Mouse (Mus musculus) fibroblast of lung, adult 2 months (primary cell): ENCODE results near the gene Ddo.

Source experiments
- DNase-seq: peaks from one replicate; pipeline ENCODE4 v3.0.0-alpha.2; 2011; ENCODE audit warnings: low read depth

Ddo gene

DNA sequence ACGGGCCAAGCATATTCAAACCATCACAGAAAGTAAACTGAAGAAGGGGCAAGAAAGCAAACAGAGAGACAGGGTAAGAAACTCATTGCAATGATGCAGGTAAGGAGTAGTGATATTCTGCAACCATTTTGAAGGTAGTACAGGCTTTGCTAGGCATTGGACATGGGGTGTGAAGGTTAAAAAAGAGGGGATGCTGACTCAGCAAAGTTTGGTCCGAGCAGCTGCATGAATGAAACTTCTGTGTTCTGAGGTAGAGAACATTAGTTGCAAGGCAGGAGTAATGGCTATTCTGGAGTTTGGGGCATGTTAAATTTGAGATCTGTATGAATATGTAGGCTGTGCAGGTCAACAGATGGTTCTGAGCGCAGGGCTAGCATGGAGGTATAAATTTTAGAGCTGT, 35.5 kb downstream of the Ddo start:
- no peak for DNase-seq

DNA sequence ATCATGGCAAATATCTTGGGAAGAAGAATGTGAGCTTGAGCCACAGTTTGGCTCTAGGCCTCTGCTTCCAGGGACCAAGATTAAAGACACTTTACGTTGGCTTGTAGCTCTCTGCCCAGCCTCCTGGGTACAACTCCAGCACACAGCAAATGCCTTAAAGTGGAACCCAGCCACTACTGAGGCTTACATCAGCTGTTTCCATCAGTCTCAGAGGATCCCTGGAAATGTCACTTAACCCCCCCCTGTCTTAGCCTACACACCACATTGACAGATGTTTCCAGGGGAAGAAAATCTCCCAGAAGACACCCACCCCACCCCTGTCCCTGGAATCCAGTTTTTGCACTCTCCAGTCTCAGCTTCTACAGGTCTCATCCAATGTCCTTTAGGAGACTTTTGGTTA, 37.1 kb downstream of the Ddo start:
- no peak for DNase-seq

- no peak for DNase-seq
These were observed 38.8 kb downstream of the Ddo start for GRCm38 (mm10) chr10:40668640-40669039.

DNA sequence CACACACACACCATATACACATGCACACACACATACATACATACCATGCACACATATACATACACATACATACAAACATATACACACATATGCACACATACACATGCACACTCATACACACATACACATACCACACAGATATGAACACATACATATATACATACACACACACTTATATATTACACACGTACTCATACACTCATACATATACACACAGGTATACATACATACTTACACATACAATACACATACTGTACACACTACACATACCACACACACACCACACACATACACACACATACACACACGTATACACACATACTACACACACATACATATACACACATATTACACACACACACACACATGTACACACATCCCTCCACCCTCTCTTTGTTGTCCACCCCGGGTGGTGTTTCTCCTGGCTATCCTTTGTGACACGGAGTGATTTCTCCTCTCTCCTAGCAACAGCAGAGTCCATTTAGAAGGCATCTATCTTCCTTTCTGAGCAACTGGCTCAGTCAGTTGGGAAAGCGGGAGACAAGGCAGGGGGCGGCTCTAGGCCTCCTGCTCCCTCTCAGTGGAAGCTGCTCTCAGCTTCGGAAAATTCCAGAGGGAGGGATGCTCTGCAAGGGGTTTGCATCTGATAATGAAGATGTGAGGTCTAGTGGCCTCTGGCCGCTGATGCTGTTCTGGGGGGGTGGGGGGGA, 42.9 kb downstream of the Ddo start:
- no peak for DNase-seq

DNA sequence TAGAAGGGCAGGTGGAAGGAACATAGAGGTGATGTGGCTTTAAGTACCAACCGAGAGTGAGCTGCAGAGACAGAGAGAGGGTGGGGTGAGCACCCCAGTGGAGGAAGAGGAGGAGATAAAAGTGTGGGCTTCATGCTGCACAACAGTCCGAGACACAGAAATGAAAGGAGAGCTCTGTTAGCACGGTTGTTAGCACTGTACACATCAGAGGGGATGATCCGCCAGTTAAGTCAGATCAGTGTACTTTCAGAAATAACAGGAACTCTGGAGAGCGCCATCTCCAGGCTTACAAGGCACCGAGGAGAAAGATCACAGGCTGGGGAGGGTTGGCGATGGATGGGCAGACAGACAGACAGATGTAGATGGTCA, 43.5 kb downstream of the Ddo start:
- no peak for DNase-seq

GRCm38 (mm10) chr10:40674151-40674550, 44.3 kb downstream of the Ddo start:
- DNase-seq = no peak

DNA sequence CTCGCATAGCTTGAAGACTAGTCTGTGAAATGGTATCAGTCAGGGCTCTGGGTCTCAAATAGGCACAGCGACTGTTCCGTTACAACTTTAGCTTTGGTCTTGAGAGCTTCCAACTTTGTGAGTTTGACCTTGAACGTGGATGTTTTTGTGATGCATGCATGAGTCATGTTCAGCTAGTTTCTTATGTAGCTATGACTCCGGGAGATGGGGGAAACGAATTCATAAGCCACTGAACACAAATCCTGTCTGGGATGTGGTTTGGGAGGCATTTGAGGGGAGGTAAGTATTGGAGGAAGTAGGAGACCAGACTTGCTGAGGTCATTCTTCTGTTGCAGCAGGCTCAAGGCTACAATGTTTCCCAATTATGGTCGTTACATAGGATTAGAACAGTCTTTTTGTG, 46.1 kb downstream of the Ddo start:
- peak; percentile 22 for DNase-seq

- DNase-seq = no peak
These were observed 48.7 kb downstream of the Ddo start for GRCm38 (mm10) chr10:40678477-40678876.

DNA sequence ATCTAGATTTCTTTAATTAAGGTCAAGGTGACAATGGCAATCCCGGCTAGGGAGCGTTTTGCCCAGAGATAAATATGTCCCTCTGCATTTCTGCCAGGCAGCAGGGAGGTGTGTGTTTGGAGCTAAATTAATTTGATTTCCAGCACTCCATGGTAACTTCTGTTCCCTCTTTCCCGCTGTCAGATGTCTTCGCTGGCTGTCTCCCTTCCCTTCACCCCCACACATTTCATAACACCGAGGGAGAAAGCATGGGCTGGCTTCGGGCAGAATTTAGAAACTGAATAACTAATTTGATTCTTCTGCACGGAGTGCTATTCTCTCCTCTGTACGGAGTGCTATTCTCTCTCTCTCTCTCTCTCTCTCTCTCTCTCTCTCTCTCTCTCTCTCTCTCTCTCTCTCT, 52.7 kb downstream of the Ddo start:
- no peak for DNase-seq

GRCm38 (mm10) chr10:40683092-40683867, 53.5 kb downstream of the Ddo start, which contains the start of gene Mettl24:
TSS of gene Mettl24 (plus strand) at chr10:40683282.
- peak; percentile 51 for DNase-seq

DNA sequence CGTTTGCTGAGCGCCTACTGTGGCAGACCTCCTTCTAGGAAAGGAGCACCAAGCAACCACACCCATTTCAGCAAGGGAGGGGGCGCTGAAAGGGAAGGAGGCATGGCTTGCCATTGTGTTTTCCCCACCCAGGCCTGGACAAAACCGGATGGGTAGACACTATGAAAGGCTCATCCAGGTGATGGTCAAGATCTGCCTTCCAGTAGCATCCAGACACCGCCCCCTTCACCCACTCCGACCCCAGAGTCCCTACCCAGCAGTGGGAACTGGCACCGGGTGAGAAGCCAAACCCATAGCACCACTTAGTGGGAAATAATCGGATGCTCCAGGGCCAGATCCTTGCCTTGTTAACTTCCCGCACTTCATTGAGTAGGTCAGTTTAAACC, 54.0 kb downstream of the Ddo start:
- no peak for DNase-seq

DNA sequence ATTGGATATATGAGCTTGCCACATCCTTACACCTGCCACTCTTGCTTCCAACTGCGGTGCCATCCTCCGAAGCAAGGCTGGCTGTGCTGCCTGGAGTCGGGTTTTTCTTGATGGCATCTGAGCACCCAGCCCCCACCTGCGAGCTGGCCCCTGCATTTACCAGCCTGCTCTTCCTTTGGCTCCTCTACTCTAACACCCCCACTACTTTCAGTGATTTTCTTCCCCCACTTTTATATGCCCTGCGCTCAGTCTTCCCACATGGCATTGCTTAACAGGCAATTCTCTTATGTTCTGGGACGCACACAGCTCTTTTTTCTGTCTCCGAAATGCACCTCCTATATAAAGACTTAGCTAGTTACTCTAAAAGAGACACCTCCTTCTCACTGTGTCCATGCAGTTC, 54.5 kb downstream of the Ddo start:
- no peak for DNase-seq

DNA sequence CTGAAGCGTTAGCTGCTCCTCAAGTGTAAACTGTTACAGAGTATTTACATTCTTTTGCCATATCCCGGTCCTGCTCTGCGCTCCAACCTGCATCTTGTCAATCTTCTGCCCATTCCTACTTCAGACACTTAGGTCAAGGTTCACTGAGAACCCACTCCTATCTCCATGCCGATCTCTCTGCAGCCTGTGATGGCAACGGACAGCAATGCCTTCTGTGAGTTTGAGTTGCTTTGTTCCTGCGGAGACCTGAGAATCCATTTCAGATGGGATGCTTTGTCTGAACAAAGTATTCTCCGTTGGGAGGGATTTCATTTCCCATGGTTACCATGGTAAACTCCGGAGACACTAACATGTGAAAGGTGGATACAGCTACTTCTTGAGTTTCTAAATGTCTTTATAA, 55.8 kb downstream of the Ddo start:
- DNase-seq = no peak

DNA sequence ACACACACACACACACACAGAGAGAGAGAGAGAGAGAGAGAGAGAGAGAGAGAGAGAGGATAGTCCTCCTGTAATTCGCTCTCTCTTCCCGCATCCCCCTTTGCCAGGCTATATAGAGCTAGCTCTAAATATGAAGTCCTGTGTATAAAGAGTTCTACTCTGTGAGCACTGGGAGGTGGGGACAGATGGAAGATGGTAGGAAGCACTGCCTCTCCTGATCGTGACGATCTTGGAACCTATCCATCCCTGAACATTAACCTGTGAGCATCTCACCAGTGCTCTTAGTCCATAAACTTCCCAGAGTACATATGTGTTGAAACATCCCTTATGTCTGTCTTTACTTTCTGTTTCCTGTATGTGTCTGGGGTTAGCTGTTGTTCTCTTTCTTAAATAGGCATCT, 57.2 kb downstream of the Ddo start:
- DNase-seq = no peak

- no peak for DNase-seq
These were observed 57.6 kb downstream of the Ddo start for GRCm38 (mm10) chr10:40687407-40687806.

GRCm38 (mm10) chr10:40688266-40688665, 58.5 kb downstream of the Ddo start:
- DNase-seq = no peak

DNA sequence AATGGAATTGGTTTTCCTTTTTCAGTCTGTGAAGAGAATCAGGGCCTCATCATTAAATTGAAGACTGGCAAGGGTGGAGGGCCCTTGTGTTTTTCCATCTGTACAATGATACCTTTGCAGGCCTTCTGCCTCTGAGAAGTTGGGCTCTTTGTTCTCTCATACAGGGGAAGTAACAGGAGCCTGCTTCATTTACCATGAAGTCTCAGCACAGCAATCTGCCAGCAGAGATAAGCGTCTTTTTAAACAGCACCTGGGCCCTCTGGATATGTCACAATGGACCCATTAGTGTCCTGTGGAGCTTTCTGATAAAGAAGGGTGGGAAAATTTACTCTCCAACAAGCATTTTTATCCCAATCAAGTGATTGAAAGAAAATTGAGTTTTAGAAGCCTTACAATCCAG, 59.1 kb downstream of the Ddo start:
- no peak for DNase-seq

DNA sequence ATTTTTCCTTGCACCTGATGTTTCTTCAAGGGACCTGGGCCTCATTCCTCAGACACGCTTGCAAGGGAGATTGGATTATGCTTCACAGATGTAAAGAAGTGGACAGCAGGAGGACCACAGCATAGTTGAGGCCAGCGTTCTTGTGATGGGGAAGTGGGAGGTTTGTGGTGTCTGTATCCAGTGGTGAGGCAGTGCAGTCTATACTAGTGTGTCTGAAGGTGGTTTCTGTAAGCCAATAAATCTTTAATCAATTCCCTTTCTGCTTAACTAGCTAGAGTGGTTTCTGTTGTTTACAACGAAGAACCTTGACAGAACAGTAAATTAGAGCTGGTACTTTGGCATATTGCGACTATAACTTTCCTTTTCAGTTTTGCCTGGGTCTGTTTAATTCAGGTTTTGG, 68.8 kb downstream of the Ddo start:
- DNase-seq = no peak

DNA sequence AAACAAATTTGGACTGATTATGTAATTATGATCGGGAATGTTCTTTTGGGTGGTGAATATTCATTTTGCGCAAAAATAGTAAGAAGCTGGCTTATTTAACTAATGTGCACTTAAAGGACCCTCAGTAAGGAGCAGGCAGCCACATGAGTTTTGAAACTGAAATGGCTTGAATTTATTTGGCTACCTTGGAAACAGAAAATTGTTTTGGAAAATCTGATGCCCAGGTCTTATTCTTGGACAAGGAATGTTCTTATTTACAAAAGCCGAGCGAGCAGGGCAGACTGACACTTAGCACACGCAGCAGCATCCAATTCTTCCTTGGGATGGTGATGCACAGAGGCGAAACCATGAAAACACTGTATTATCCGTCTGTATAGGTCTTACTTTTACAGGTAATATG, 81.3 kb downstream of the Ddo start:
- DNase-seq = no peak

GRCm38 (mm10) chr10:40713018-40713608, 83.3 kb downstream of the Ddo start:
- DNase-seq = no peak

DNA sequence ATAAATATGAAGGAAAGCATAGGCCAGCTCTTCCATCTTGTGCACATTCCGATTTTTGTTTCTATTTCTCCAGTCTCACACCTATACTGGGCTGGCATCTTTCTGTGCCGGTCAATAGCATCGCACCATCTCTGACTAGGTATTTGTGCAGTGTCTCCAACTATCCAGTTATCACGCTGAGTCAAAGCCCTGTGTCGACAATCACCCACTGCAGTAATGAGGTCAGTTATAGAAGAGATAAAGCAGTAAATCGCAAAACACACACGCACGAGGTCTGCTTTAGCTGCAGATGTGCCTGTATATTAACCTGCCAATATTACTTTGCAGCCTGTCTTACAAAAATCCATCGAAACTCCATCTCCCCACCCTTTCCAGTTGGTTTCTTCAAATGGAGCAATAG, 84.0 kb downstream of the Ddo start:
- no peak for DNase-seq

DNA sequence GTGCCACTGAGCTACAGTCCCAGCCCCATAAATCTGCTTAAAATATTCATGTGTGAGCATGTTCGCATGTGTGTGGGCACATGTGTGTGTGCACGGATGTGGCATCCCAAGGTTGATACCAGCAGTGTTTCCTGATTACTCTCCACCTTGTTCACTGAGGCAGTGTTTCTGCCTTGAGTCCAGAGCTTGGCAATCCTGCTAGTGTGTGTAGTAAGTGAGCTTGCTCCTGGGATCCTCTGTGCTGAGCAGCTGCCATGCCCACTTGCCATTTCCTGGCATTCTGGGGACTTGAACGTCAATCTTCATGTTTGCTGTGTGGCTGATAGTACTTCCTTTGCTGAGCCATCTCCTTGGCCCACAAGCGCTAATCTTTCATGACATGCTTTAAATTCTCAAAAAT, 85.3 kb downstream of the Ddo start:
- DNase-seq = no peak

DNA sequence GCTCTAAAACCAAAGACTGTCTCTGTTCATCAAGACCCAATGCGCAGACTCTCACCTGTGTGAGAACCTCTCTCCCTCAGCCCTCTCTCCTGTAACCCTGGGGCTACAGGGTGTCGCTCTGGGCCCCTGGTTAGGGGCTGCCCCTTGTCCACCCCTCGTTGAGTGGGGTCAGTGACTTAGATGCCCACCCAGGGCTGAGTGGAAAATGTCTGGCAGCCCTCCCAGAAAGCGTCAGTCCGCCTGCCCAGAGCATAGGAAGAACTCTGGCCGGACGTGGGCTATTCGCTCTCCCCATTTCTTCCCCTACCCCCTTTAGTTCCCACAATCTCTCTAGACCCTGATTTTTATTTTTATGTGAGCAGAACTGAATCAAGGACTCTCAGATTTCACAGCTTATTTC, 86.5 kb downstream of the Ddo start:
- DNase-seq = no peak

DNA sequence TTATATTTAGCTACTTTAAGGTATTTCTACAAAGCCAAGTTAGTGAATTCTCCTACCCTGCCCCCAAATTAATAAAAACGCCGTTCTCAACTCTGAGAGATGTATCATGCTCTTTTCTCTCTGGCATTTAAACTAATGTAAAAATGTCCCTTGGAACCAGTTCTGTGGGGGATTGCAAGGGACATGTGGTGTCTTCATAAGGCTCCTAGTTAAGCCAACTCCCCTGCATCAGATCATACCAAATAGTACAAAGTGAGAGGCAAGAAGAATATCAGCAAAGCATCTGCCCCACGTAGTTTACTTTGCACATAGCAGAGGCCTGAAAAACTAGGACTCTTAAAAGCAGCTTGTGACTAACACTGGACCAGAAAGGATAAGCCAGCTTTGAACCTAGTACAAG, 86.9 kb downstream of the Ddo start:
- no peak for DNase-seq
